Mouse (Mus musculus): ENCODE measurements around the gene Slc37a1.

Gene Slc37a1

GRCm38 (mm10) chr17:31391462-31391861 lies 104.9 kb downstream of the Slc37a1 start:
- in situ Hi-C loops (cut with MboI, MseI), result no loop called here

GRCm38 (mm10) chr17:31392041-31392440 lies 105.4 kb downstream of the Slc37a1 start:
- in situ Hi-C loops (cut with MboI, MseI), result no loop called here

GRCm38 (mm10) chr17:31393811-31394210 lies 107.2 kb downstream of the Slc37a1 start:
- in situ Hi-C loops (cut with MboI, MseI), result no loop called here

DNA sequence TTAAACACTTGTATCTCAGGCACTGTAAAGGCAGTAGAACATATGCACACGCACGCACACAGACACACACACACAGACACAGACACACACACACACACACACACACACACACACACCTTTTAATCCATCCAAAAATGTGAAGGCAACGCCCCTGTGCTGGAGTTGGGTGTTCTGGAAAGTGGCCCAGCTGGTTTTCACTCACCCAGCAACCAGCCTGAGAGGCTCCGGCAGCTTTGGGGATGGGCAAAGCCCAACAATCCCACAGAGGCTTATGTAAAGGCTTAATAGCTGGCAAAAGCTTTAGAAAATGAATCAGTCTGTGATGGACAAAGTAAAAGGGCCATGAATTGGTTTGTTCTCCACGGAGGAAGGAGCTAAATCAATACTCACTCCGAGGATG lies 113.7 kb downstream of the Slc37a1 start:
- in situ Hi-C loops (cut with MboI, MseI), result no loop called here

Measured in T-helper 17 cell (primary cell).